Mouse (Mus musculus) right cerebral cortex, postnatal 4 days (tissue): ENCODE measurements around the gene Tmem117.

ENCODE experiments used
- DNase-seq: peaks from one replicate; pipeline ENCODE4 v3.0.0-alpha.2; 2022

Gene Tmem117

DNA sequence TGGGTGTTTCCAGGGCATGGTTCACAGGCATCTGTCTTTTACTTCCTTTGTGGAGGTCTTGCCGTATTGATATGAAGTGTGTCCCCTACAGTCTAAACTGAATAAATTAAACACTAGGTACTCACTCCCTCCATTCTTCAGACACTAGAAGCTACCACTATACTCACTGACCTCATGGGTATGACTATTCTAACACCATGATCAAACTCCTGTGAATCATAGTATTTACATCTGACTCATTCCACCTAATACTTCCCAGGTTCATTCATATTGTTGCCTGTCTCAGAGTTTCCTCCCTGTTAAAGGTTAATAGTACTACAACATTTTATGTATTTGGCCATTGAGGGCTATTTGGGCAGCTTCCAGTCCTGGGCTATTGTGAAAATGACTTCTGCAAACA, 274.2 kb downstream of the Tmem117 start:
- DNase-seq: no peak

GRCm38 (mm10) chr15:94904672-94905407, 275.8 kb downstream of the Tmem117 start:
- DNase-seq: no peak

DNA sequence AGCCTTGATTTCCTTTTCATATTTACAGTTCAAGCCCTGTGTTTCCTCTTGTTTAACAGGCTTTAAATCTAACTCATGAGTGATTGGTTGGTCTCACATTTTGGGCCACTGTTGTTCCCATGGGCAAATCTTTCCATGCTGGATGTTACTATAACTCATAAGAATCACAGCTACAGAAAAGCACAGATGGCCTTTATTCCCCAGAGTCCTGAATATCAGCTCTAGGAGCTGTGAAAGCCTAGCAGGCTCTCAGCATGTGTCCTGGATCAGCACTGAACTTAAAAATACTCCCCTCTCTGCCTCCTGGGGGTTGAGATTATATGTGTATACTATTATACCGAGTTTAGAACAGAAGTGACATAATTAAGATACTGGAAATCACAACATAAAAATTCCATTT, 292.6 kb downstream of the Tmem117 start:
- no peak for DNase-seq

GRCm38 (mm10) chr15:94927986-94928385, 299.0 kb downstream of the Tmem117 start:
- DNase-seq: no peak

DNA sequence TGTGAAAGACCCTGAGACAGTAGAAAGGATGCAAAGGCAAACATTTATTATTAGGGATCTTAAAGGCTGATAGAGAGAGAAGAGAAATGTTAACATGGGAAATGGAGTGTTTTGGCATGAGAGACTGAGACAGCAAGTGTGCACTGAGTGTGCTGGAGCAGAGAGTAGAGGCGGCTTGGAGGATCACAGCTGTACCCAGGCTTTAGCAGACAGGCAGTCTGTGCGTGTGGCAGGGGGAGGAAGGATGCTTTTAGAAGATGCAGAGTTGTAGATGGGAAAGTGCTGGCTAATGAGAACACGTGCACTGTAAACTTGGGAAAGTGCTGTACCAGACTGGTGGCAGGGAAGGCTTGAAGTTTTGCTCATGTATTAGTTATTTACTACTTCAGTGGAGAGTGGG, 301.7 kb downstream of the Tmem117 start:
- peak; percentile 5 for DNase-seq

DNA sequence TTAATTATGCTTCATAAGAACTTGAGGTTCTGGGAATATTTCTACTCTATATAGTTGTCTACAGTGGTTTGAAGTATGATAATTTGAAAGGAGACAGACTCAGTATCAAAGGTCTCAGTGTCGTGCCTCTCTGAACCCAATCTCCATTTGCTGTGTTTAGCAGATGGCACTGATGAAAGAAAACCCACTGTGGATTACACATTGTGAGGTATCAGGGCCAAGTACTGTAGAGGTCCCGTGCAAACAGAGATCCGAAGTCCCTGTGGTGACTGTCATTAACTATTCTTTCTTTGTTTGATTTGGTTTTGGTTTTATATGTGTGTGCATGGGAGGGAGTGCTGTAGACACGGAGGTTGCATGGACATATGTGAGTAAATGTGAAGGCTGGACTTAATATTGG, 304.0 kb downstream of the Tmem117 start:
- no peak for DNase-seq

GRCm38 (mm10) chr15:94933480-94933879, 304.4 kb downstream of the Tmem117 start:
- no peak for DNase-seq

DNA sequence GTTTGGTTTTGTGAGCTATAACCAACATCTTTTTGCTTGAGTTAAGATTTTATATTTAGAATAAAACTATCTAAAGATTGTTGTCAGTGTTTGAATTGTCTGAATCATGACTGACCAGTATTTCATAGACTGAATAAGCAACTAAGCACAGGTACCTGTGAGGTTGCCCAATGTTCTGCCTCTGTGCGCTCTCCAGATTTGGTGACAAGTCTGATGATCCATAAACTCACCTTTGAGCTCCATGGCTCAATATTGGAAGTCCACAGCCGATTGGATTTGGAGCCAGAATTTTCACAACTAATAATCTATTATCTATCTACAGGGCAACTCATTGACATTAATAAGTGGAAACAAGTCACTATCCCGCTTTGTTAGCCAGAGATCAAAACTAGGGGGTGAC, 312.9 kb downstream of the Tmem117 start:
- no peak for DNase-seq

DNA sequence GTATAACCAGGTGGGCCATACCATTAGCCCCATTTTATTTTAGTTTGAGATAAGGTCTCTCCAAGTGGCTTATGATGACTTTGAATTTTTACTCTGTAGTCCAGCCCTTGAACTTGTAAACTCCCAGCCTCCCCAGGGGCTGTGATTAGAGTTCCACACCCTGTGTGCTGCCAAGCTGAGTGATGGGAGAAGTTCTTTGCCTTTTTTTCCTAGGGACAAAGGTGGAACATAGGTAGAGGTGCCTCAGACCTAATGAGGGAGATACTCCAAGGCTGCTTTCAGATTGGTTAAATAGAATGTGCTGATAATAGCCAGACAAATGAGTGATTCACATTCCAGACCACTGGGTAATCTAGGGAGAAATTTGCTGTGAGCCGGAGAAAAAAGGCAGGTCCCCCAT, 313.4 kb downstream of the Tmem117 start:
- no peak for DNase-seq

- no peak for DNase-seq
Measured at GRCm38 (mm10) chr15:94943891-94944290, 314.9 kb downstream of the Tmem117 start.

GRCm38 (mm10) chr15:94951382-94952048, 322.5 kb downstream of the Tmem117 start:
- DNase-seq: no peak

GRCm38 (mm10) chr15:94956697-94957096, 327.7 kb downstream of the Tmem117 start:
- DNase-seq: no peak

DNA sequence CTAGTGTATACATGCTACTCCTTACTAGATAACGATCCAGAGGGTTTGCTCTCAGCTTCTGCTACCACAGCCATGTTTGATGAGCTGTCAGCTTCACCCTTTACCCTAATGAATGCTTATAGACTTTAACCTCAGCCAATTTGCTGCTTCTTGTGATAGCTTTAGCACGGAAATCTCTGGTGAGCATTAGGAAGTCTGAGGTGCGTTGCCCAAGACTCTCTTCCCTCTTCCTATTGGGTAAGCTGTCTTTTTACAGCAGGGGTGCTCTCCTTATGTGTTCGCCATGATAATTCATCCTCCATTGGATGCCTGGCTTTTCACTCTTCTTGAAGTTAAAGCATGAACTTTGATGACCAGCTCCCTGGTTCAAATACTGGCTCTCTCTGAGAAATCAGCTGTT, 328.2 kb downstream of the Tmem117 start:
- no peak for DNase-seq

GRCm38 (mm10) chr15:94967004-94967403, 338.0 kb downstream of the Tmem117 start:
- no peak for DNase-seq

DNA sequence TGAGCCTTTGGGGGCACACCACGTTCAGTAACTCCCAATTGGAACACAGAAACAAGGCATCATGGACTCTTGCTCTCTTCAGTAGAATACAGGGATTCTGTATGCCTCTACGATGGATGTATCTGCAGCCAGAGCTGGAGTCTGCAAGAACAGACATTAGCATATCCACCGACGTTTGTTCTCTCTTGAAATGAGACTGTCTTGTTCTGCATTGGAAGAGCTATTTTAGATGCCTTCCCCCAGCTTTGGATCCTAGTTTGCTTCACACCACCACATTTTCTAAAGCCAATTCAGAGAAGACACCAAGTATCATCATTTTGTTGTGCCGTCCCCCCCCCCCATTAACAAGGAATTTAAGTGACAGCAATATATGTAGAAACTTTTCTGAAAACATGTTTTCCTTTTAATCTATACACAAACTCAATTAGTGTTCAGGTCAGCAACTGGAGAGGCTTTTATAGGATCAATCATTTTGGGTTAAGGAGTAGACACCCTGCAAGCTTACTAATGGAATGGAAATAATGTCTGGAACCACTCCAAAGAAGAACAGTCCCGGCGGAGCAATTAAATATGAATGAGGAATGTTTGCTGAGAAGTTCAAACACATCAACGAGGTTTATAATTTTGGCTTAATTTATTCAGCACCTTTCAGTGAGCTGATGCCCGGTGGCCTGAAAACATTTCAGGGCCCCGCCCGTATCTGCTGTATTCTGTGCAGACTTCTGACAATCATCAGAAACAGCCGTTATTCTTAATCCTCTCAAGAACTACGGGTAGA, 339.6 kb downstream of the Tmem117 start:
- no peak for DNase-seq

- no peak for DNase-seq
Measured at GRCm38 (mm10) chr15:94981798-94982197, 352.8 kb downstream of the Tmem117 start.

DNA sequence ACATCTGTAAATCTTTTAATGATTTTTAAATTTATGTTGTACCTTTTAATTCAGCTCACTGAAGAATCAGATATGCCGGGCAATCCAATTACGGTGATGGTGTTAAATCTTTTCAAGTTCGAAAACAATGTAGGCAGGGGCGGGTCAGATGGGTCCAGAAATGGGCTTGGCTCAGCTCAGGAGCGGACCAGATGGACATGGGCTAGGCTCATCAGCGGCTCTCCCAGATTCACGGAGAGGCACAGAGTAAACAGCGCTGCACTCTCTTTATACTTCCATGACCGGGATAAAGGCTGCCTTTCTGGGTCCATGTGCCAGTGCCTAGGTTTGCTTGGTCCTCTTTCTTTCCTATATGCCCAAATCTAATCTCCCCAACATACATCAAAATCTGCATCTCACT, 366.3 kb downstream of the Tmem117 start:
- DNase-seq: no peak

DNA sequence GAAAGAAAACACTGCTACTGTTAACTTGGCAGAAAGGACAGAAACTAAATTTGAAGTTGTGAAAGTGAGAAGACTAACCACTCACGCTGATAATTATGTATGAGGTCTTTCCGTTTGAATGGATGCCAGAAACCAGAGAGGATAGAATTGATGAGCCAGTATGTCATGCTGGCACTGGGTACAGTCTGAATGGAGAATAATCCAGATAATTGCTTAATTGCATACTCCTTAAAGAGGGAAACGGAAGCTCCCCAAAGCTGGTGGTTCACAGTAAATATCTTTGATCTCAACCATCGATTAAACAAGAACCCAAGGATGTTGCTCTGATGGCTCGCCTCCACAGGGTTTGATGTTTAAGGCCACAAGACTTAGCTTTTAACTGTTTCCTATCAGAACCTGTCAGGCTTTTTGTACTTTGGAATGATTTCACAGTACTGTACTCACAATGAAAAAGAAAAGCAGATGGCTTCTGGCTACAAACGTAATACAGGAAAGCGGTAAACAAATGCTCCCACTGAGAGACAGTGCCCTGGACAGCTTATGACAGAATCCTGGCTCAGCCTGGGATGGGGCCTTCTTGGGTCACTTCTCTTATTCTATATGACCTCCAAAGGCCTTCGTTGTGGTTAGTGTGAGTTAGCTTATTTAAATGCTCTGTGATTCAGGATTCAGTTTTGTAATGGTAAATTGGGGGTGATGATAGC, 376.2 kb downstream of the Tmem117 start:
- no peak for DNase-seq

GRCm38 (mm10) chr15:95022251-95022650, 393.2 kb downstream of the Tmem117 start:
- DNase-seq: peak; percentile 17

DNA sequence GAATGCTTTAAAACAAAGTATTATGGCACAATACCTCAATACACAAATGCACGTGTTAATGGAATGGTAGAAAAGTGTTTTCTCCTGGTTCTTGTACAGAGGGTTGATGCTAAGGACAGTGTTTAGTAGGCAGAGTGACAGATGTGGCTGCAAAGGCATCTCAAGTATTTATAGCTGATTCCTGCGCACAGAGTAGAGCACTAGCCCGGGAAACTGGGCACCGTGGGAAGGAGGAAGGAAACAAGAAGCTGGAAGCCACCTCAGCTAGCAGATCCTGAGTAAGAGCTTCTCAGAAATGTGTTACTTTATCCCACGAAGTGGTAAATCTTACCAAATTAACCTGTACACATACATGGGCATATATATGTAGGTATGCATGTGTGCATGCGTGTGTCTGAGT, 395.4 kb downstream of the Tmem117 start:
- DNase-seq: no peak

- no peak for DNase-seq
Measured at GRCm38 (mm10) chr15:95028862-95029486, 399.9 kb downstream of the Tmem117 start.

- DNase-seq: no peak
Measured at GRCm38 (mm10) chr15:95029487-95029875, 400.4 kb downstream of the Tmem117 start.

- no peak for DNase-seq
Measured at GRCm38 (mm10) chr15:95042437-95042836, 413.4 kb downstream of the Tmem117 start.
